Mouse (Mus musculus) liver, adult 2 months (tissue): ENCODE measurements around the gene Bcl3. TPM values are rescaled to one million over a fixed set of nuclear protein-coding genes. Genes with fewer than 3 reads are reported as not detected.
A peak's percentile ranks its signal among the peaks of the same experiment; 100 is the strongest.

Experiments used
- DNase-seq: peaks from one replicate; pipeline ENCODE4 v3.0.0-alpha.2; 2011; ENCODE audit warnings: low read depth, low spot score; ENCODE audit errors: extremely low read depth
- H3K27ac ChIP-seq: fragments of 200-500 bp; replicated peaks from 2 replicates; pipeline ENCODE4 v1.5.1; 2012; ENCODE audit warnings: low read depth, mild to moderate bottlenecking, control low read depth, inconsistent platforms, low read length; ENCODE audit not compliant: insufficient read depth
- H3K27me3 ChIP-seq: fragments of 200-500 bp; 2 replicates; pipeline ENCODE4 v1.6.1; 2012; ENCODE audit warnings: mild to moderate bottlenecking, moderate library complexity, low read length, inconsistent platforms; ENCODE audit not compliant: control insufficient read depth, insufficient read depth
- H3K36me3 ChIP-seq: fragments of 200-500 bp; 2 replicates; pipeline ENCODE4 v1.6.1; 2012; ENCODE audit warnings: low read length, inconsistent platforms; ENCODE audit not compliant: control insufficient read depth, insufficient read depth
- H3K4me1 ChIP-seq: fragments of 200-500 bp; 2 replicates; pipeline ENCODE4 v1.6.1; 2011; ENCODE audit warnings: low read length; ENCODE audit not compliant: control insufficient read depth, insufficient read depth
- H3K4me3 ChIP-seq: fragments of 200-500 bp; 2 replicates; pipeline ENCODE4 v1.5.1; 2011; ENCODE audit warnings: low read depth, mild to moderate bottlenecking, control low read depth, low read length, moderate library complexity; ENCODE audit not compliant: insufficient read depth
- H3K79me2 ChIP-seq: fragments of 200-500 bp; 2 replicates; pipeline ENCODE4 v1.6.1; 2012; ENCODE audit warnings: inconsistent platforms, mild to moderate bottlenecking, low read length, moderate library complexity; ENCODE audit not compliant: control insufficient read depth, insufficient read depth
- H3K9ac ChIP-seq: fragments of 200-500 bp; 2 replicates; pipeline ENCODE4 v1.6.1; 2012; ENCODE audit warnings: low read depth, mild to moderate bottlenecking, control low read depth, inconsistent platforms, low read length
- CTCF ChIP-seq: fragments of 200-500 bp; IDR thresholded peaks from 2 replicates; pipeline ENCODE4 v1.5.1; 2011; ENCODE audit warnings: low read depth, low read length, control low read depth
- POLR2A ChIP-seq: fragments of 200-500 bp; IDR thresholded peaks from 2 replicates; pipeline ENCODE4 v1.6.1; 2011; ENCODE audit warnings: low read length, control low read depth; ENCODE audit not compliant: insufficient read depth; ENCODE audit errors: extremely low read depth
- WGBS: fragments of 180-500 bp; shearing (Covaris S2); methylation state at CpG from one replicate; pipeline ENCODE4 v1.1.7; 2018; 5-methylcytosine and 5-hydroxymethylcytosine counted together
- polyA plus RNA-seq: library from polyadenylated mRNA; depleted of rRNA; stranded (reverse); fragments of >200 nt; gene quantifications from 2 replicates; pipeline ENCODE4 v1.2.3, GENCODE M21; 2012
- total RNA-seq: library from RNA; depleted of rRNA; stranded (reverse); fragments of >200 nt; gene quantifications from 2 replicates; pipeline ENCODE4 v1.2.3, GENCODE M21; 2014

Bcl3 gene
- total and polyA plus RNA-seq, 2 experiments = 3.0 to 72.8 TPM

- Histone ChIP-seq H3K4me1 (peaks cover 8% of the 10 kb centered on the region; the same call in 1 of the 2 replicates), H3K36me3 (peaks cover 55% of the 10 kb centered on the region), H3K9ac (no peak overlapping the region), H3K27me3 (no peaks in the 10 kb centered on the region), H3K4me3 (no peak overlapping the region), H3K27ac (no peak overlapping the region), H3K79me2 (no peaks in the 10 kb centered on the region; the same call in 1 of the 2 replicates)
- 73% methylated on average over 22 of the region's 22 CpGs for WGBS
- DNase-seq = no peak
- TF ChIP-seq POLR2A (no peak), CTCF (no peak)
These were observed 11.5 kb downstream of the Bcl3 start for GRCm38 (mm10) chr7:19811114-19811513.

GRCm38 (mm10) chr7:19809369-19809768 is 13.2 kb downstream of the Bcl3 start:
- no peak for DNase-seq
- Histone ChIP-seq H3K4me1 (peaks cover 7% of the 10 kb centered on the region; the same call in 1 of the 2 replicates), H3K4me3 (no peak overlapping the region), H3K36me3 (peaks cover 47% of the 10 kb centered on the region), H3K79me2 (no peaks in the 10 kb centered on the region), H3K9ac (no peak overlapping the region), H3K27ac (no peak overlapping the region), H3K27me3 (no peaks in the 10 kb centered on the region)
- TF ChIP-seq CTCF = no peak
- TF ChIP-seq POLR2A = no peak
- WGBS = 89% methylated on average over 27 of the region's 27 CpGs

DNA sequence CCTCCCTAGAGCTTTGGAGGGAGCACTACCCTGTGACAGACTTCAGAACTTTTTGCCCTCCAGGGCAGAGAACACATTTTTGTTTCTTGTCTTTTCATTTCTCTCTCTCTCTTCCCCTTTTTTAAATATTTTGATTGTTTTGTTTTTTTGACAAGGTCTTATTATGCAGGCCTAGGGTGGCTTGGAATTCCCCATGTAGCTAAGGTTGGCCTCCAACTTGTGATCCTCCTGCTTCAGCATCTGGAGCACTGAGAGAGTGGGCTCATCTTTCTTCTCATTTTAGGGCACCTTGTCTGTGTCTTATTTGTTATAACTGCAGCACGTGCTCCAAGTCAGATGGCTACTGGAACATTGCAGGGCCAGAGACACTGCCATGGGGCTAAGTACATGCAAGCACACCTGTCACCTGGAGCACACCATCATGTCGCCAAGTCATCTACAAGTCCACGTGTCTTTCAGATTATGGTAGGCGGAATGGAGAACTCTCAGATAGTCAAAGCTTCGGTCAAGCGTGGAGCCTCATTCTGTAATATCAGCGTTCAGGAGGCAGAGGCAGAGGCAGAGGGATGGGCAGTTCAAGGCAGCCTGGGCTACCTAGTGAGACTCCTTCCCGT is 16.1 kb downstream of the Bcl3 start:
- Histone ChIP-seq H3K27me3 (no peaks in the 10 kb centered on the region), H3K4me1 (peaks cover 15% of the 10 kb centered on the region), H3K27ac (no peak overlapping the region), H3K79me2 (no peaks in the 10 kb centered on the region), H3K36me3 (peaks cover 35% of the 10 kb centered on the region), H3K4me3 (no peak overlapping the region), H3K9ac (no peak overlapping the region)
- 95% methylated on average over 8 of the region's 8 CpGs for WGBS
- no peak for TF ChIP-seq POLR2A
- TF ChIP-seq CTCF = no peak
- no peak for DNase-seq

GRCm38 (mm10) chr7:19802995-19803394 is 19.6 kb downstream of the Bcl3 start:
- DNase-seq = no peak
- TF ChIP-seq CTCF (peak; percentile 86), POLR2A (no peak)
- Histone ChIP-seq H3K79me2 (no peaks in the 10 kb centered on the region), H3K27ac (no peak overlapping the region), H3K9ac (no peak overlapping the region), H3K4me1 (peaks cover 14% of the 10 kb centered on the region), H3K36me3 (peaks cover 12% of the 10 kb centered on the region), H3K4me3 (no peak overlapping the region), H3K27me3 (no peaks in the 10 kb centered on the region)
- 15% methylated on average over 7 of the region's 7 CpGs for WGBS

- Histone ChIP-seq H3K9ac (no peak overlapping the region), H3K27ac (no peak overlapping the region), H3K4me3 (no peak overlapping the region), H3K36me3 (no peaks in the 10 kb centered on the region), H3K4me1 (peaks cover 14% of the 10 kb centered on the region), H3K27me3 (no peaks in the 10 kb centered on the region), H3K79me2 (no peaks in the 10 kb centered on the region; the same call in 1 of the 2 replicates)
- DNase-seq = peak; percentile 67
- 53% methylated on average over 2 of the region's 2 CpGs for WGBS
- peak; percentile 65 for TF ChIP-seq CTCF
- no peak for TF ChIP-seq POLR2A
These were observed 21.8 kb downstream of the Bcl3 start for GRCm38 (mm10) chr7:19800764-19801163.

DNA sequence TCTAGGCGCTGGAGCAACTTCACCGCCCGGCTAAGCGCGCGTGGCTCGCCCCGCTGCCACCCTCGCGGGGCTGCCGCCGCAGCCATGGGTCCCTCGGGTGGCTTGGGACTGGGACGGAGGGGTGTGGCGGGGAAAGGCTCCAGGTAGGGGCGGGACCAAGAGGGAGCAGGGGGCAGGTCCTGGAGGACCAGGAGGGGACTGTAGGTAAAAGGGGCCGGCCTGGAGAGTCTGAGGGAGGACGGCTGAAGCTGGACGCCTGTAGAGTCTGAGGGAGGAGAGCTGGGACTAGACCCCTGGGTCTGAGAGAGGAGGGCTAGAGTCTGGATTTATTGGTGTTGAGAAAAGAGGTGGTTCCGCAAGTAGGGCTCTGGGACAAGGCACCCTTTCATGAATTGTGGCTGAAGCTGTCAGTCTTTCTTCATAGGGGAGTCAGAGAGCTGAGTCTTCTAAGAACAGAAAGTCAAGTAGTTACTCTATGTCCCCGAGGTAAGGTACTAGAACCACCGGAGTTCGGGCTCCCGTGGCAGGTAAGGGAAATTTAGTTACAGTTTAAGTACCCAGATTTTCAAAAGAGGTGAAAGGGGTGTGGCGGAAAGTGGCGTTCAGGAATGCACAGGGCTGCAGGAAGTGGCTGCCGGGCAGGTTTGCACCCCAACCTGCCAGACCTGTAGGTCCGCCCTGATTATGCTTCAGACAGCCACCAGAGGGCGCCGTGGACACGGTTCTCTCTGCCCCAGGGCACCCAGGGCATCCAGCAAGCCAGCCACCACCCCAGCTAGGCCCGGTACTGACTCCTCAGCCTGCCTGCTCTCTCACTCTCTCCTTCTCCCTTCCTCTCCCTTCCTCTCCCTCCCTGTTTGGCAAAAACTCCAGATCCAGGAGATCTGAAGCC is 25.6 kb downstream of the Bcl3 start, which contains the start of gene Cblc:
Gene Cblc (minus strand): TSS at position 113 of the 892 bp plus-strand sequence.
- TF ChIP-seq CTCF = peak; percentile 93
- TF ChIP-seq POLR2A = 0 out of 2 replicates have a peak, but pooled peaks have one; percentile 71
- 2% methylated on average over 32 of the region's 32 CpGs for WGBS

More for the DNA sequence above, 25.6 kb downstream of the Bcl3 start, which contains the start of gene Cblc:
- Histone ChIP-seq H3K4me3 (peak within 1 kb of the TSS; percentile 78), H3K36me3 (no peaks in the 10 kb centered on the region; the same call in 1 of the 2 replicates), H3K27ac (peak within 1 kb of the TSS; percentile 89), H3K27me3 (no peaks in the 10 kb centered on the region), H3K79me2 (no peaks in the 10 kb centered on the region; the same call in 1 of the 2 replicates), H3K9ac (peak within 1 kb of the TSS; percentile 92), H3K4me1 (peaks cover 10% of the 10 kb centered on the region)
- peak; percentile 81 for DNase-seq
